Mouse (Mus musculus) lung, postnatal 0 days (tissue): Measurements from ENCODE around the gene Ythdc1.

Experiments
- CTCF ChIP-seq: IDR thresholded peaks from 2 replicates; pipeline ENCODE4 v1.5.1; 2016; ENCODE audit warnings: antibody characterized with exemption, mild to moderate bottlenecking
- EP300 ChIP-seq: IDR thresholded peaks from 2 replicates; pipeline ENCODE4 v1.6.1; 2016; ENCODE audit warnings: antibody characterized with exemption, mild to moderate bottlenecking, control low read depth

DNA sequence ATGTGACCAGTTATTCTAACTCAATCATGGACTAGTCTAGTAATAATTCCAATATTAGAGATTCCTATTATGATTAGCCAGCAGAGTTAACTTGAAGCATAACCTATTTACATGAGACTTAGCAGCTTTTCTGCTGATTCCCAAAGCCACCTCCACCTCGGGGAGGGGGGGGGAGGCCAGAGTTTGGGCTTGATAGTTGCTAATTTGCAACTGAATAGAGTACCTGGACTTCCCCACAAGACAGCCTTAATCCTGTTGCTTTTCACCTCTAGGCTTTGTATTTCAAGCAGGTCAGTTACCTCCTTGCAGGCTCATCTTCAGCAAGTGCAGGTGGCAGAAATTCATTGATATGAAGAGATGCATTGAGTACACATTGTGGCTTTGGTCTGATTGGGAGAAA is 53.7 kb downstream of the Ythdc1 start:
- TF ChIP-seq CTCF (no peak), EP300 (no peak)
